Mouse (Mus musculus): ENCODE data around the gene Adam15.

The Adam15 gene

DNA sequence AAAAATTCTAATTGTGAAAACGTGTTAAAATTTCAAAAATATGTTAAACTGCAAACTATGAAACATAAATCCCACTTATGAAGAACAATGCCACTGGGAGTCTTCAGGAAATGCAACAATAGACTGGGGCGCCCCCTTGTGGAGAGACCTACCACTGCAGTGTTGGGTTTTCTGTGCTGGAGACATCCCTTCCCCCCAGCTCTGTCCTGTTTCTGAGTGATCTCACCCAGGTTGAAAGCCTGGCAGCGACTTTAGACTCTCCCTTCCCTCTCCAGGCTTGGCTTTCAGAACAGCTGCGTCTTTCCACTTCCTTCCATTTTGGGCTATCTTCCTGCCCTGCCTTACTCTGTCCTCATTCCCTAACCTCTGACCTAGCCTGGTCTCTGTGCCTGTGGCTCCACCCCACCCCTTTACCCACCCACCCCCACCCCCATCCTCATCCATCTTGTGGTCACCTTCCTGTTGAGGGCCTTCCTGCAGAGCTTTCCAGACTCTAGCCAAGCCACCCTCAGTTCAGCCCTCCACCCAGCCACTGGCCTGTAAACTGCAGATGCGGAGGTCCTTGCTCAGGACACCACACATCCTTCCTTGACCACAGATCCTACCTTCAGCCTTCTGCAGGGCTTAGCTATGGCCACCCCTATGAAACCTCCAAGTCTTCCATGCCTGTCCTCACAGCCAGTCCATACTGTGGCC lies 5.2 kb upstream of the Adam15 start:
- DNase-seq (ENCODE audit: low read depth, low spot score), result peak; percentile 20

DNA sequence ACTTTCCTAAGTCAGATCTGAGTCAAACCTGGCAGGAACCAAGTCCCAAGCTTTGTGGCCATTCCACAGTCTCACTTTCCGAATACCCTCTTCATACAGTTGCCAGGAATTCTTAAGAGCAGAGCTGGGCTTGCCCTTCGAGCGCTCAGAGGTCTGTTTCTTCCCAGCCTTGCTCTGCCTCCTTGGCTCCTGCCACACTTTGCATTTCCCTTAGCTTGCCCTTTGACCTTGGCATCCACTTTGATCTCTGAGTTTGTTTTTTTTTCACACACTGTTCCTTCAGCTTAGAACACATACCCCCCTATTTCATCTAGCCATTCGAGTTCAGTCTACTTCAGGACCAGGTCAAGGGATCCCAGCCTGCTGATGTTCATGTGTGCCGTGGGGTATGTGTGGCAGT lies 1.5 kb upstream of the Adam15 start:
- DNase-seq (ENCODE audit: low read depth, low spot score), result no peak

GRCm38 (mm10) chr3:89348911-89349868 lies 606 bp downstream of the Adam15 start:
- DNase-seq (ENCODE audit: low read depth, low spot score), result no peak

DNA sequence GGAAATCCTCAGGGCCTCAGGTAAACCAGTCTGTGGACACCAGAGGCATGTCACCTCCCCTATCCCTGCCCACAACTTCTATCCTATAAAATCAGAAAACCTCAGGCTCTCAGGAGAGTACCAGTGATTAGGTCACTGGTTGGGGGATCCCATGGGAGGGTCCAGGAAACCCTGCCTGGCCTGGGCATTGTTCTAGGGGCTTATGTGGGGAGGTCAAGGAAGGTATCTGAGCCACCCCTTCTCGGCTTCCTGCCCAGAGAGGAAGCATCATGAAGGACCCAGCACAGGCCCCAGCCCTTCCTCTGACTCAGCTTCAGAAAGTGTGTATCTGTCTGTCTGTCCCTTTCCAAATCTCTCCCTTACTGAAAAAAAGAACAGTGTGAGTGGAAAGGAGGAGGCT lies 1.9 kb downstream of the Adam15 start:
- no peak for DNase-seq (ENCODE audit: low read depth, low spot score)

DNA sequence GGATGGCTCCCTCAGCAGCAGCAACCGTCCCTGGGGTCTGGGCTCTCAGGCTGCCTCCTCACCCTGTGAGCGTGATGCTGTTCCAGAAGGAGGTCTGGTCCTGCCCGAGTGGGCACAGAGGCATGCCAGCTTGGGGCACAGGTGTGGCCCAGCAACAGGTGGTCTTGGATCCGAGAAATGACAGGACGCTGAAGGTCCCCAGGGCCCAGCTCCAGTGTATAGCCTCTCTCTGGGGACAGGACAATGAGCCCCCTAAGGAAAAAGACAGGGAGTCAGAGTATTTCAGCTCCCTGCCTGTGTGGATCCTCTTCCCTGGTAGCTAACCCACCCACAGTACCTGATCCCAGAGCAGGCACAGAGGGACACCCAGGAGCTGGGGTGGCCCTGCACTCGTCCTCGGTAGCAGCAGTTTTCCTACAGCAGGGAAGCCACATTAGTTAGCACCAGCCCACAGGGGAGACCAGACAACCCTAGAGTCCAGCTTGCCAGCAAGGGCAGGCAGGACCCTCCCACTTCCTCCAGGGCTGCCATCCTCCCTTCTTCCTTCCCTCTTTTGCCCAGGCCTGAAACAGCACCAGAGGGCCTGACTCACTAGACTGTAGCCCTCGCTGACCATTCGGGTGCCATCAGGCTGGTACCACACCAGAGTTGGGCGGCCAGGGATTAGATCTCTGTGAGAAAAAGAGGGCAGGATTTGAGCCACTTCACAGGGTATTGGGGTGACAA lies 2.8 kb downstream of the Adam15 start:
- no peak for DNase-seq (ENCODE audit: low read depth, low spot score)

- no peak for DNase-seq (ENCODE audit: low read depth, low spot score)
Measured at GRCm38 (mm10) chr3:89343279-89343678, 6.5 kb downstream of the Adam15 start.

DNA sequence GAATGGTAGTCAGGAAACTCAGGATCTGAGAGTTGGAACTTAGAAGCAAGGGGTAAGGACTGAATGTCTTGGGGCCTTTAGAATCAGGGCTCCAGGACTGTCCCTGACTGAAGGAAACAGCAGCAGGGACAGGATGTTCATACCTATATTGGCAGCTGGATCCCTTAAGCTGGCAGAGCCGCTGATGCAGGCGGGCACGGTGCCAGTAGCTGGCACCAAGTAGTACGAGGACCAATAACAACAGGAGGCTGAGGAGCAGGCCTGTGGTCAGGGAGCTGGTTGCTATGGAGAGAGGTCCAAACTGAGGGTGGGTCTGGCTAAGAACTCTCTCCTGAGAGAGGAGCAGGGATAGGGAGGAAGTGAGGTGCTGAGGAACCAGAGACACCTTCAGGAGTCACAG lies 8.0 kb downstream of the Adam15 start:
- DNase-seq (ENCODE audit: low read depth, low spot score), result no peak

DNA sequence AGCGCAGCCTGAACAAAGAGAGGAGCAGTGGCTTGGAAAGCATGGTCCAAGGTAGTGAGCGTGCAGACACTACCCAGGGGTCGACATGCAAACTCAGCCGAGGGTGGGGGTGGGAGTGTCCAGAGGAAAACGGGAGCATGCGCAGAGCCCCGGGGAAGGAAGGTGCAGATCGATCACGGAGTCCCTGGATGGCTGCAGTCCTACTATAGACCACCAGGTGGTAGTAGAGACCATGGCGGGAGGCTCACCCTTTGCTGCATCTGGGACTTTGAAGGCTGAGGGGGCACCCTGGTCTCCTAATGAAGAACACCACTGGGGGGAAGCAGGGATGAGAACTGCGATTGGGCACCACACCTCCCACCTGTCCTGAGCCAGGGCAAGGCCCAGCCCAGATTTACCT lies 9.3 kb downstream of the Adam15 start:
- peak; percentile 39 for DNase-seq (ENCODE audit: low read depth, low spot score)

DNA sequence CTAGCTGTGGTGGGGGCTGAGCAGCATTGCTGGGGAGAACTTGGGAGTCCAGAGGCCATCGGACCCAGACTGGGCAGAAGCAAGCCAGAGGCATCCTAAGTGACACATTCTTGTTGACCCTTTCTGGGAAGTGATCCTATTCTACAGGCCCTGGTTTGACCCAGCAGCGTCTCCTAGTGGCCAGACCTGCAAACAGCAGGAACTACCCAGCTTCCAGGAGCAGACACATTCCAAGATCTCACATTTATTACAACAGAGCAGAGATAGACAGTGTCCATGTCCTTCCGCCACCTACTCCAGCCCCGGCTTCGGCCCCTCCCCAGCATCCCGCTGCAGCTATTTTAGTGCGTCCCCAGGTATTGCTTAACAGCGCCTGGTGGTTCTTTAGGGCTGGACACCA lies 10.4 kb downstream of the Adam15 start:
- peak; percentile 29 for DNase-seq (ENCODE audit: low read depth, low spot score)

GRCm38 (mm10) chr3:89337721-89338578 lies 11.8 kb downstream of the Adam15 start, which contains the start of gene Efna4:
Gene Efna4, minus strand, starts transcription at chr3:89338028.
- no peak for DNase-seq (ENCODE audit: low read depth, low spot score)

DNA sequence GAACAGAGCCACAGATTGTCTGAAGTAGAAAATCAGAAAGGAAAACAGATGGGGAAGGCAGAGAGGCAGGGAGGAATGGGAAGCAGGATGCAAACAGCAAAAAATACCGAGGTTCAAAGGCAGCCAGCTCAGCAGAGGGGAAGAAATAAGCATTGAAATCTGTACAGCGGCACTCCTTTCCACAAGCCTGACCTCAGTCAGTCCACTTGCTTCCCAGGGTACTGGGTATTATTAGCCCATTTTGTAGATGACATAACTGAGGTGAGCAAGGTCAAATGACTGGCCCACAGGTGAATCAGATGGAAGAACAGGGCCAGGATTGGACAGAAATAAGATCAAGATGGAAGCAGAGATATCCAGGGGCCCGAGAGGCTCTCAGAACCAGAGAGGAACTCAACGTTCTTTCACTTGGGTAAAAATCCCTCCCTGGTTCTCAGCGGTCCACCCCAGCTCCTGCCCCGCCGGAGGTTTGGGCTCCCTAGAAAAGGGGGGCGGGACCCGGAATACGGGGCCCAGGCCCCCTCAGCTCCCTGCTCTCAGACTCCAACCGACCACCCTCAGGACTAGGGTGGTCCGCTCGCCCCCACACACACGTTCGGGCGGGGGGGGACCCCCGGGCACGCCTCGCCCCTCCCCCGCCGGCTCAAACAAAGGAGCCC lies 12.6 kb downstream of the Adam15 start:
- no peak for DNase-seq (ENCODE audit: low read depth, low spot score)

GRCm38 (mm10) chr3:89336529-89336928 lies 13.3 kb downstream of the Adam15 start:
- DNase-seq (ENCODE audit: low read depth, low spot score), result no peak

DNA sequence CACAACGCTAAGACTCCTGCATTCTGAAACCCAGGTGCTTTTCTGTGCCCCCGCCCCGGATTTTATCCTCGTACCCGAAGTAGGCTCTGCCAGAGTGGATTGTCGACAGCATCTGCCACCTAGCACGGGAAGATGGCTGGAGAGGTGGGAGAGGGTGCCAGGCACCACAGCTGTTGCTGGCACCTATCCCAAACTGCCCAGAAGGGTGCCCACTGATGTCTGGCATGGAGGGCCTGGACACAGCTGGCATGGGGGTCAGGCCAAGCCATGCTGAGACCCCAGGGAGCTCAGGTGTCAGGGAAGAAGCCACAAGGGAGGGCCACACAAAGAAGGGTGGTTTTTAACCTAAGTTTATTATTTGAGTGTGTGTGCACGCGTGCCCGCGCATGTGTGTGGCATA lies 16.7 kb downstream of the Adam15 start:
- no peak for DNase-seq (ENCODE audit: low read depth, low spot score)

DNA sequence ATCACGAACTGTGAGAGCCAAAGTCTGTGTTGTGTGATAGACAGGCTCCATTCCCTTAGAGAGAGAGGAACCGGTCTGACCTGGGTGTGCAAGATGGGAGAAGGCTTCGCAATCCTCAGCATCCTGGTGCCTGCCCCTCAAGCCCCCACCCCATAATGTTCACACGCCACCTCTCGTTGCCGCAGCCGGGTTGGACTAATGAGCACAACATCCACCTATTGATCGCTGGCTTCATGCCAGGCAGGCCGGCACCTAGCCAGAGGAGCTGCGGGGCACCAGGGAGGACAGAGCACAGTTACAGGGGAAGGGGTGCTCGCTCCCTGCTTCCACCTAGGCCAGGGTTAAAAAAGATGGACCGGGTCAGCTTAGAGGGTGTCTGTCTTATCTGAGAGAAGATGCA lies 17.3 kb downstream of the Adam15 start:
- DNase-seq (ENCODE audit: low read depth, low spot score), result no peak

GRCm38 (mm10) chr3:89332013-89332412 lies 17.8 kb downstream of the Adam15 start:
- no peak for DNase-seq (ENCODE audit: low read depth, low spot score)

GRCm38 (mm10) chr3:89331561-89331960 lies 18.2 kb downstream of the Adam15 start:
- DNase-seq (ENCODE audit: low read depth, low spot score), result no peak

DNA sequence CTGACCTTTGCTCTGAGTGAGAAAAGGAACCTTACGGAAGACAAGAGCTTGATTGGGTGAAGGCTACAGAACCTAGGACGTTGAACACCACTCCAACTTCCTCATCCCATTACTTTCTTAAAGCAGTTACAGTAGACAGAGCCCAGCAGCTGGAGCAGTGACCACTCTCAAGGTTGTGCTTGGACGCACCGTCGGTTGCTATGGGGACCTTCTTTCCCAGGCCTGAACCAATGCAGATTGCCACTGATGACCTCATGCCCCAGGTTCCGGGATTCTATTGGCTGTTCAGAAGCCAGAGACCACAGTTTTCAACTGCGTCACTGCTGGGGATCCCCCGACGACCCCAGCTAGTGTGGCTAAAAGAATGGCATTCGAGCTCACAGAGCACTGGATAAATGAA lies 18.8 kb downstream of the Adam15 start:
- DNase-seq (ENCODE audit: low read depth, low spot score), result no peak

DNA sequence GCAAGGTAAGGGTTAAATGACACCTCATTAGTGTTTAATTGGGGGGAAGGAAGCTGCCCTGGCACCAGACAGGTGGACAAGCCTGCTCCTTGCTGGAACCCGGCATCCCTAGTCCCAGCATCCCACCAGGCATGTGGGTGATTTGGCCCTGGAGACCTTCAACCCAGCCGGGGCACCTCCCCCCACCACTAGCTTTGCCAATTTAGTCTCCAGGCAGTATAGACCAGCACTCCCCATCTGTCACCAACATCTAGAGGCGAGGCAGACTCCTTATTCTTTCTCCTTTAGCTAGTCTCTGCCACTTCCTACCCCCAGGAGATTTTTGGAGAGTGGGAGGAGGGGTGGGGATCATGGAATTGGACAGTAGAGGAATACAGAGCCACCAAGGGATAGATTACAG lies 19.4 kb downstream of the Adam15 start:
- no peak for DNase-seq (ENCODE audit: low read depth, low spot score)

DNA sequence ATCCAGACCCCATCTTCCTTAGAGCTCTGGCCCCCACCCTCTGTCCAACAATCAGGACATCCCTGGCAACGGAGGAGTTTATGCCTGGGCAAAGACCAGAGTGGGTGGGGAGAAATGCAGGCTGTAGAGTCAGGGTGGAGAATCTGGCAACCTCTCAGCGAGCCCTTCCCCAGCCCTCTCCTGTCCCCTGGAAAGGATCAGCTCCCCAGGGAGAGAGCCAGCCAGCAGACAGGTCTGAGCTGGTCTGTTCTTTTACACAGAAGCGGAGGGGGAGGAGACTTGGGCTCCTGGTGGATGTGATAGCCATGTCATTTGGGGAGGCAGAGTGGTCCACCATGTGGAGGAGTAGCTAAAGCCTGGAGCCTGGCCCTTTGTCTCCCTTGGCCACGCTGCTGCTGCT lies 21.2 kb downstream of the Adam15 start:
- no peak for DNase-seq (ENCODE audit: low read depth, low spot score)

DNA sequence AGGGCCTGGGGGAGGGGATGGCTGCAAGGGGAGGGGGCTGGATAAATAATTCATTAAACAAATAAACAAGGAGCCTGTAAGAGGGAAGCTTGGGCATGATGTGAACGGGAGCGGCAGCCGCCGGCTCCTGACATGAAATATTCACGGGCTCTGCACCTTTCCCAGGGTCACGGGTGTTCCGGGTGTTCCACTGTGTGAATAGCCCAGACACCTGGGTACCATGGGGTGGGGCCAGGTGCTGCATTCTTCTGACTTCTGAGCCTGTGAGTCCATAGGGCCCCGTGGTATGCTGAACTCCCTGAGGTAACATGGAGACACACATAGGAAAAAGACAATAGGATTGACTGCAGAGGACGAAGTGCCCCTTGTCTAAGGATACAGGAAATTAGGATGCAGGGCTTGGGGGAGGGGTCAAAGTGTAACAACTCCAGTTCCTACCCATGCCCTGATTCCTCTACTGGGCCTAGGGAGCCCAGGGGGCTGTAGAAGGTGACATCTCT lies 22.4 kb downstream of the Adam15 start:
- no peak for DNase-seq (ENCODE audit: low read depth, low spot score)

- DNase-seq (ENCODE audit: low read depth, low spot score), result no peak
Measured at GRCm38 (mm10) chr3:89325882-89326281, 23.9 kb downstream of the Adam15 start.
